Mouse (Mus musculus) monocyte, adult 5-6 weeks (primary cell): ENCODE results near the gene Snapc5. TPM values are rescaled to one million over a fixed set of nuclear protein-coding genes. Genes with fewer than 3 reads are reported as not detected.
"Not testable (repeated sequence)": the region's sequence is repeated elsewhere in the genome, so short reads cannot be mapped to it uniquely, and the experiment has no call there.

Experiments
- ATAC-seq: fragments of 153-309, 156-312 bp; replicated peaks from 2 replicates; pipeline ENCODE4 v1.8.0; 2017; ENCODE audit warnings: mild to moderate bottlenecking; ENCODE audit not compliant: low TSS enrichment, insufficient number of reproducible peaks, severe bottlenecking, poor library complexity, low FRiP score
- total RNA-seq: library from RNA; stranded (forward); fragments of 200-1000, 200-491, 200-594 nt; gene quantifications from 3 replicates; pipeline ENCODE4 v1.2.3, GENCODE M21; 2017

The Snapc5 gene
- total RNA-seq: 54.0 to 73.0 TPM (median 66.9 TPM) in 3 replicates

- peak; percentile 95 for ATAC-seq
Measured at GRCm38 (mm10) chr9:64178974-64179646, at the start of gene Snapc5. Gene Snapc5, plus strand, starts transcription at chr9:64179274.

DNA sequence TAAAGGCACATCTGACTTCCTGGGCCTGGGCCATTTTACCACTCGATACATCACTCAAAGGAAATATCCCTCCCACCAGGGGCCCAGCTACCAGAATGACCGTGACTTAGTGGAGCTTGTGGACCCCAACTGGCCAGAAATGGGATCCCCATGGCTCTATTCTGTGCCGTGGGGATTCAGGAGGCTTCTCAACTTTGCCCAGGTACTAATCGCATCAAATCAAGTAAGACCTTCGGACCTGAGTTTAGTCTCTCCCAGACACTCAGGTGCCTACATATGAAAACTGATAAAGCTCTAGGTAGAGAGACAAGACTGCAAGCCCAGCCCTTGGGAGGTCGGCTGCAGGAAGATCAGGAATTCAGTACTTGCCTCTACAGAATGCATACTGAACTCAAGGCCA lies 47.5 kb upstream of the Snapc5 start:
- no peak for ATAC-seq

DNA sequence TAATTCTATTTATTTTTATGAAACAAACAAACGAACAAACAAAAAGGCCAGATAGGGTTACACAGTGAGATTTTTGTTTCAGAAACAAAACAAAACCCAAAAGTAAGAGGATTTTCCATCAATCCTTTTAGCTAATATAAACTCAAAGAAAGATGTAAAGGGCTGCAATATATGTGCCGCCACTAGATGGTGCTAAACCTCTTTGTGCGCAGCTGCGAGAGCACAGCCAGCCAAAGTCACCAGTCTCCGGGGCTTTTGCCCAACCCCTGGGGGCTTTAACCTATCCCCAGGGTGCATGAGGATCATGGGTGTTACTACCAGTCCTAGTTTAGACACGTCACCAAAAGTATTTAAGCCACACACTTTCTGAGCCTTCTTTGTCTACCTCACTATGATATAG lies 40.2 kb upstream of the Snapc5 start:
- ATAC-seq: not testable (repeated sequence)

GRCm38 (mm10) chr9:64139879-64140278 lies 39.2 kb upstream of the Snapc5 start:
- ATAC-seq: no peak

GRCm38 (mm10) chr9:64156641-64157040 lies 22.4 kb upstream of the Snapc5 start:
- no peak for ATAC-seq

GRCm38 (mm10) chr9:64160471-64160870 lies 18.6 kb upstream of the Snapc5 start:
- no peak for ATAC-seq

DNA sequence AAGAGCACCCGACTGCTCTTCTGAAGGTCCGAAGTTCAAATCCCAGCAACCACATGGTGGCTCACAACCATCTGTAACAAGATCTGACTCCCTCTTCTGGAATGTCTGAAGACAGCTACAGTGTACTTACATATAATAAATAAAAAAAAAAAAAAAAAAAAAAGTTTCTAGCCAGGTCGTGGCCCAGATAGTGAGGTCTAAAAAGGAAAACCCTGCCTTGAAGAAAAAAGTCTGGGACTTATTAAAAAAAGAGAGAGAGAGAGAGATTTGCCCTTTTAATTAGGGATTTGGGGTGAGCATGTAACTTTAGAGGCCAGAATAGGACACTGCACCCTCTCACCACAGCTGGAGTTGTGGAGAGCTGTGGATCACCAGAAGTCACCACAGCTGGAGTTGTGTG lies 9.1 kb upstream of the Snapc5 start:
- ATAC-seq: not testable (repeated sequence)

DNA sequence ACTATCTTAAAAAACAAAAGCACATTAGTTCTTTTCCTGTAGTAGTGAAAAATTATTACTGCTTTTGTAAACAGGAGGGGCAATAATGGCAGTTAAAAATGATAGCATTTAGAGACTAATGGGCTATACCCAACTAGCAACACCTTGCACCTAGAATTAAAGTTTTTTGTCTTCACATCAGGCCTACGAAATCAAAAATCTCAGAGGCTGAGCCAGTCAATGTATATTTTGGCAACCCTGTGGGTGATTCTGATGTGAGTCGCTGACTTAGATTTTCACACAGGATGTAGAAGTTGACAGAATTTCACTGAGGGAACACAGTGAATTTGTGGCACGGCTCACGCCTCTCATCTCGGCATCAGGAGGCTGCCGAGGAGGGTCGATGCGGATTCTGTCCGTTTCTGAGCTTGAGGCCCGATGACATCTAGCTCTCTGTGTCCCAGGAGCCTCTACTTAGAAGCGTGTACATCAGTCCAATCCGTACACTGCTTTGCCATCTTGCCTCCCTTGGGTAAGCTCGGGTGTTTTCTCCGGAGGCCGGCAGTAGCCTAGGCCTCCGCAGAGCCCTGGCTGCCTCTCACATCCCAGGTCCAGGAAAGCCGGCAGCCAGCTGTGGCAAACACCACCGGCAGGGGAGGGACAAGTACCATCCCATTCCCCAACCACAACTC lies 6.8 kb upstream of the Snapc5 start:
- ATAC-seq: 0 out of 2 replicates have a peak, but pooled peaks have one; percentile 7

DNA sequence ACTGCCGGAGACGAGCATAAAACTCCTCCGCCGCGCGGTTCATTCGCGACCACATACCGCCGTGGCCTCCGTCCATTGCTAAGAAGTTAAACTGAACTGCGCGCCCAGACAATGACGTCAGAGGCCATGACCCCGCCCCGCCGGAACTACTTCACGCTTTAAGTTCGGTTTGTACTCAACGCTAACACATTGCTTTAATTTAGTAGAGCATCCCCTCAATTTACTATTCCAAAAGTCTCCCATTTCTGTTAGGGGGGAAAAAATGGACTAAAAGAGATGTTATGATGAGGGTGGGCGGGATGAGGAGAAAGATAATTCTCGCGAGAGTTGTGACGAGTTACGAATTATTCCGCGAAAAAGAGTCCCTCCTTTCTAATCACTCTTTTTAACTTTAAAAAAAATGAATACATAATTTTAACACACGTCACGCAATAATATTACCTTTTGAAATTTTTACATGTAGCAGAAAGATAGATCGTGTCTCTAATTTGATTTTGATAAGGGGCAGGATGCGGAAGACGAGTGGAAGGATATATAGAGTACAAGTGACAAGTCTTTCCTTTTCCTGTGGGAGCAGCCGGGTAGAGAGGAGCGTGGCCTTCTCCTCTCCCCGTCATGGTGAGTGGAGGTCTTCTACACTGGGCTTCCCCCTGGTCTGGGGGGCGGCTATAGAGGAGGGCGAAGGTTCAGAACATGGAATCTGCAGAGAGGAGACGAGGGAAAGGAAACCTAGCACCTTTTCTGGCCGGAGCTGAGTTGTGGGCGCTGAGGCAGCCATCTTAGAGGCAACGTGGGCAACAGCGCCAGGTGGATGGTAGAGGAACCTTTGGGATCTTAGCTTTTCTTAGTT lies 6.0 kb upstream of the Snapc5 start, which contains the start of the genes Zwilch and Rpl4:
Gene Zwilch (minus strand): TSS at position 289 of the 850 bp plus-strand sequence.
Gene Rpl4 (plus strand): TSS at position 560 of the 850 bp plus-strand sequence.
- peak; percentile 87 for ATAC-seq

DNA sequence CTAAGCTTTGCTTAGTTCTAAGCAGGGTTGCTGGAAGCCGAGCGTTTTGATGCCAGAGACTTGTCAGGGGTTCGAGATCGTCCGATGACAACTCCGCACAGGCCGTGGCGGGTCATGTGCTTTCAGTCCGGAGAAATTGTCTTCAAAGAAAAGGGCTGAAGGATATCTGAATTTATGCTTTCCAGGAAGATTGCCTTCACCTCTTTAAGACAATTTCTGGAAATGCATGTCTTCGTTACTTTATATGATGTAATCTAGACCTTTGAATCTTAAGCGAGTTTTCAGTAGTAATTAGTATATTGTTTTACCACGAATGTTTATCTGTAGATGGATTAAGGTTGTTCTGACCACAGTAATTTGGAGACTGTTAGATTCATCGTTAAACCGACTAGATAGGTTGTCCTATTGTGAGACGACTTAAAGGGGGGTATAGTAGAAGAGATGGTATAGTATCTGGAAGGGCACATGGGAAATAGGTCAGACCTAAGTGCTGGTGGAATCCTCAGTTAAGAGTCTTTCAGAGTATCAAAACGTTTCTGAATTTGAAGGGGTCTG lies 5.3 kb upstream of the Snapc5 start:
- no peak for ATAC-seq

- no peak for ATAC-seq
Measured at GRCm38 (mm10) chr9:64174341-64174740, 4.7 kb upstream of the Snapc5 start.

DNA sequence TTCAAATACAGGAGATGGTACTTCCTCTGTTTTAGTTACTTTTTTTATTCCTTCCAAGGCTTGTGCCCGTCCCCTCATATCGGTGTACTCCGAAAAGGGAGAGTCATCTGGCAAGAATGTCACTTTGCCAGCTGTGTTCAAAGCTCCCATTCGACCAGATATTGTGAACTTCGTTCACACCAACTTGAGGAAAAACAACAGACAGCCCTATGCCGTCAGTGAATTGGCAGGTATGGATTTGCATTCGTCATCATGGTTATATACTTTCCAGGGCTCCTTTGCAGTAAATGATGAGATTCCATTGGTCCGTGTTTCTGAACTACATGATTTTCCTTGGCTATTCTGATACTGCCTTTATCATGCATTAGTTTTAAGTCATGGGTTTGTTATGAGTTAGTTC lies 4.3 kb upstream of the Snapc5 start:
- no peak for ATAC-seq

- no peak for ATAC-seq
Measured at GRCm38 (mm10) chr9:64175378-64175777, 3.7 kb upstream of the Snapc5 start.

DNA sequence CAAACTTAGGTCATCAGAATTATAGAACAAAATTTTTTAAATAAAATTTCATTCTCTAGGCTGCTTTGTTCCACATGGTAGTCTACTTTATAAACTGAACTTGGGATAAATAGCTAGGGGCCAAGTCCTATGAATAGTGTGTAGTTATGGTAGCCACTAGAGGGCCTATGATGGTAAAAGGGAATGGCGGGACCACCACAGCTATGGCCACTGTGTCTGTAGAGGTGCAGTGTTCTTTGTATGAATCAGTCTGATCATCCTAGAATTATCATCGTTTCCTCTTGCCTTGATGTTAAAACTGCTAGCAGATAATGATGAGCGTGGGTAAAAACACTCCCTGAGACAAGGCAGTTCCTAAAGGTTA lies 482 bp upstream of the Snapc5 start:
- no peak for ATAC-seq

- not testable (repeated sequence) for ATAC-seq
Measured at GRCm38 (mm10) chr9:64183295-64183694, 4.2 kb downstream of the Snapc5 start.

- no peak for ATAC-seq
Measured at GRCm38 (mm10) chr9:64184166-64184840, 5.2 kb downstream of the Snapc5 start.

DNA sequence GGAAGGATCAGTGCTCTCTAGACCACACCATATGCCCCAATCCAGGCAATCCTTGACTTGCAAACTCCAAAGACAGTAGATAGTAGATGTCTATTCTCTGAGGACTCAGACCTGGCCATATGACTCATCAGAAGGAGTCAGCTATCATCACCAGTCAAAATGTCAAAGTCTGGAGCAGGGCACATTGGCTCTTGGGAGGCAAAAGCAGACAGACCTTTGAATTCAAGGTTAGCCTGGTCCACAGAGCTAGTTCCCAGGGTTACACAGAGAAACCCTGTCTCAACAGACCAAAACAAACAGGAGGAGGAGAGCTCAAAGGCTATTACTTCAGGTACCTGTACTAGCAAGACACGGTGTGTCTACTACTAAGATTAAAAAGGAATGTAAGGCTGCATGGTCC lies 14.8 kb downstream of the Snapc5 start:
- no peak for ATAC-seq

DNA sequence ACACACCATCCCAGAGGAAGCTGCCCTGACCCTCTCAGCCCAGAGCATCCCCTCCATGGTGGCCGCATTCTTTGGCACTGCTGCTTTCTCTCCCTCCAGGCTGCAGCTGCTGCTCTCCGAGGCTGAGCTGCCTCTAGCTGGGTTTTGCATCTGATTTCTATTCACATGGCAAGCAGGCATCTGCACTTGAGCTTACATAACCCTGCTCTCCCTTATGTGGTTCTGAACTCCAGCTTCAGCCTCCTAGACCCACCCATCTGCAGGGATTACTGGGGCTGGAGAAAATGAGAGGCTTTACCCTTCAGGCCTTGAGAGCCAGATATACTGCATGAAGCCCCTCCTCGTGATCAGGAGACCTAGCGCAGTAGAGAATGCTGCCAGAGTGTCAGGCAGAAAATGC lies 16.5 kb downstream of the Snapc5 start:
- no peak for ATAC-seq

DNA sequence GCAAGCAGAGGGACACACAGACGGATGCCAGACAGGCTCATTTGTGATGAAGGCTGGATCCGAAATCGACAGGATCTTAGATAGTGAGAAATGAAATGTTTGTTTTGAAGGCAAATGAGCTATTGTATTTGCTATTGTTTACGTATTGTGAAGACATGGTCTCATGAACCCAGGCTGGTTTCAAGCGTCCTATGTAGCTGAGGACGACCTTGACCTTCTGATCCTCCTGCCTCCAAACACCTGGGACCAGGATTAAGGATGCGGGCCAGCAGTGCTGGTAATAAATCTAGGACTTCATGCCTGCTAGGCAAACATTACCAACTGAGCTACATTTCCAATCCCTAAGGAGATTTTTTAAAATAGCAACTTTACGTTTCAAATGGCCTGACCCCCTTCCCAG lies 18.4 kb downstream of the Snapc5 start:
- ATAC-seq: no peak
